Mouse (Mus musculus) liver, embryonic 13.5 days (tissue): ENCODE measurements around the gene Mrrf. TPM values are rescaled to one million over a fixed set of nuclear protein-coding genes. Genes with fewer than 3 reads are reported as not detected.

Source experiments
- ATAC-seq: fragments of 200-750 bp; cut with Nextera tagmentation; 2 replicates; pipeline ENCODE4 v1.8.0; 2017; ENCODE audit warnings: low read depth, mild to moderate bottlenecking, moderate number of reproducible peaks, moderate library complexity
- DNase-seq: peaks from one replicate; pipeline ENCODE4 v3.0.0; 2022
- H3K27ac ChIP-seq: fragments of 300-500 bp; sonication (generic); 2 replicates; pipeline ENCODE4 v1.5.1; 2015; ENCODE audit warnings: moderate library complexity, mild to moderate bottlenecking, inconsistent platforms
- H3K27me3 ChIP-seq: fragments of 300-500 bp; sonication (generic); 2 replicates; pipeline ENCODE4 v1.6.1; 2015; ENCODE audit warnings: mild to moderate bottlenecking, inconsistent platforms
- H3K36me3 ChIP-seq: fragments of 300-500 bp; sonication (generic); 2 replicates; pipeline ENCODE4 v1.6.1; 2015; ENCODE audit warnings: mild to moderate bottlenecking, inconsistent platforms
- H3K4me1 ChIP-seq: fragments of 300-500 bp; sonication (generic); replicated peaks from 2 replicates; pipeline ENCODE4 v1.6.1; 2015; ENCODE audit warnings: inconsistent platforms
- H3K4me2 ChIP-seq: fragments of 300-500 bp; sonication (generic); 2 replicates; pipeline ENCODE4 v1.6.1; 2015; ENCODE audit warnings: inconsistent platforms, mild to moderate bottlenecking, moderate library complexity
- H3K4me3 ChIP-seq: fragments of 300-500 bp; sonication (generic); replicated peaks from 2 replicates; pipeline ENCODE4 v1.5.1; 2015; ENCODE audit warnings: mild to moderate bottlenecking, inconsistent platforms
- H3K9ac ChIP-seq: fragments of 300-500 bp; sonication (generic); 2 replicates; pipeline ENCODE4 v1.6.1; 2015; ENCODE audit warnings: mild to moderate bottlenecking, inconsistent platforms
- H3K9me3 ChIP-seq: fragments of 300-500 bp; sonication (generic); replicated peaks from 2 replicates; pipeline ENCODE4 v1.6.1; 2016; ENCODE audit warnings: inconsistent platforms
- WGBS: fragments of 180-500 bp; shearing (Covaris S2); methylation state at CpG from one replicate; pipeline ENCODE4 v1.1.7; 2015; ENCODE audit not compliant: insufficient replicate concordance; 5-methylcytosine and 5-hydroxymethylcytosine counted together
- polyA plus RNA-seq: library from polyadenylated mRNA; unstranded; fragments of >200 nt; fragmentation: Nextera tagmentation; extraction: Ambion mirVana; gene quantifications from 2 replicates; pipeline ENCODE4 v1.2.1, GENCODE M21; 2015

The Mrrf gene
- 21.5 and 22.8 TPM in 2 replicates for polyA plus RNA-seq

DNA sequence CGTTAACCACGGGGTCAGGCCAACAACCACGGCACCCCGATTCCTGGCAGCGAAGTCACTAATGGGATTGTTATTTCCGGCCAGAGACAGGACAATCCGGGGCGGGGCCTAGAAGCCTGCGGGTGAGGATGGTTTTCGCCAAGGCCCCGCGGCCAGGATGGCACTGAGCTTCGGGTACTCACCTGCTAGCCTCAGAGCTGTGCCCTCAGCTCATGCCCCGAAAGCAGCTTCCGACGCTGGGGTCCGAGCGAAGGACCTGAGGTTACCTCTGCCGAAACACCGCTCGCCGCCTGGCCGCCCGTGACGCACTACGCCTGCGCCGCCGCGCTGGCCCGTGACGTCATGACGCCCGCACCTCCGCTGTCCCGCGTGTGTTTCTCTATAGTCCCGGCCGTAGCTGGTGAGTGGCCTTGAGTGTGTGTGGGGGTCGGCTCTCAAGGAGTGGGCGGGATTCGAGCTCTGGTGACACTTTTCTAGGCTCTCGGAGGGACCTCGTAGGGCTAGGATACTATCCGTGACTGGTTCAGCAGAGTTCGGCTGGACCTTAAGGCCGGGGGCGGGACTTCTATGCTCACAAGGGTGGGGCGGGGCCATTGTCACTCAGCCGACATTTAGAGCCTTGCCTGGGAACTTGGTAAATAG, at the start of gene Mrrf, which contains the start of gene Rbm18:
Gene Mrrf (plus strand): TSS at position 90 of the 642 bp plus-strand sequence.
Gene Rbm18 (minus strand): TSS at position 474 of the 642 bp plus-strand sequence.
- no peaks in the 10 kb centered on the region for H3K9me3 ChIP-seq
- H3K36me3 ChIP-seq: peaks cover 34% of the 10 kb centered on the region
- DNase-seq: peak; percentile 88
- ATAC-seq: peak; percentile 94
- H3K27me3 ChIP-seq: no peaks in the 10 kb centered on the region
- under 1% methylated on average over 50 of the region's 50 CpGs for WGBS
- H3K9ac ChIP-seq: peak within 1 kb of the TSS; percentile 86
- peak within 1 kb of the TSS; percentile 75 for H3K4me2 ChIP-seq
- H3K4me3 ChIP-seq: peak within 1 kb of the TSS; percentile 83
- H3K4me1 ChIP-seq: peaks cover 36% of the 10 kb centered on the region
- H3K27ac ChIP-seq: peak within 1 kb of the TSS; percentile 88

DNA sequence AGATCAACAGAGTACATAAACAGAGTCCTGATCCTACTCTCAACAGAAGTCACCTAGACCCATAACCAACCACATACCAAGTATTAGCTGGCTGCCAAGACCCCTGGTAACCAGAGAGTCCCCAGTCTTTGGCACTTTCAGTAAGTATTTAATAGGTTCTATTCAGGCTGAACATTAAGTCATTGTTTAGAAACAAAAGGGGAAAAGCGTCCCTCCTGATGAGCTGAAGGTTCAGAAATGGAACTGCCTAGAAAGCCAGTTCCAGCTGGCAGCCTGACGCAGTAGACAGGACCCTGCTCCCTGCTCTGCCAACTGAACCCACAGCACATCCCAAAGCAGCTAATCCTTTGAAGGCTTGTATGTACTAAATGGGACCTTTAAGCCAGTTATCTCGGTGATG, 47.0 kb upstream of the Mrrf start:
- ATAC-seq: no peak
- H3K4me2 ChIP-seq: no peak overlapping the region
- DNase-seq: no peak
- no peak overlapping the region for H3K4me3 ChIP-seq
- H3K9ac ChIP-seq: no peak overlapping the region
- no peak overlapping the region for H3K27ac ChIP-seq
- no peaks in the 10 kb centered on the region for H3K36me3 ChIP-seq
- peaks cover 86% of the 10 kb centered on the region for H3K27me3 ChIP-seq
- no peaks in the 10 kb centered on the region for H3K9me3 ChIP-seq
- WGBS: 53% methylated on average over 3 of the region's 3 CpGs
- H3K4me1 ChIP-seq: peaks cover 13% of the 10 kb centered on the region

DNA sequence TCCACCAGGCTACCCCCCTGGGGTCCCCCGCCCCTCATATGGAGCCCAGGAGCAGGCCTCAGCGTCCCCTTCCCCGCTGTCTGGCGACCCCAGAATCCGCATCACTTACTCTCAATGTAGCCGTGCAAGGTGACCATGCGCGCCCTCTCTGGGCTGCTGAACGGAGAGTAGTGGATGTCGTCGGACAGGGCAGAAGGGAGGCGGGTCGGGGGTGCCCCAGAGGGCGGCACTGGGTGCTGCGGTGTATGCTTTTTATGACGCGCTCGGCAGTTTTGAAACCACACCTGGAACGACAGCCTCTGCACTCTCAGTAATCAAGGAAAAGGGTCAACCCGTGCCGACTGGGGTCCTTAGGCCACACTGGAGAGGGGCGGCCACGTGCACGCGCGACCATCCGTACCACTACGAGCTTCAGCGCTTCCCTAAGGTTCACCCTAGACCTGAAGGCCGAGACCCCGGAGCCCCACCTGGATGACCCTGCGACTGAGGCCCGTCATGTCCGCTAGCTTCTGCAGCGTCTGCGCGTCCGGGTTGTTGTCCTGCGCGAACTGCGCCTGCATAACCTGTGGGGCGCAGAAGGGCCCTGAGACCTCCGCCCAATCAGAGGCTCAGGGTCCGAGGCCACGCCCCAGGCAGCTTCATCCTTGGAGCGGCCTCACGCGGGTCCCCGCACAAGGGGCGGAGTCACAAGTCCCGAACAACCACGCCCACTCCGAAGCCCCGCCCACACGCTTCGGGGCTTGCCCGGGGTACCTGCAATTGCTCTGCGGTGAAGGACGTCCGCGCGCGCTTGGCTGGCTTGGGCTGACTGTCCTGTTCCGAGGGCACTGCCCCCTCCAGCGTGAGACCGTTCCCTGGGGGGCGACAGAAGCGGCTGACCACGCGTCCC, 45.1 kb upstream of the Mrrf start:
- peak; percentile 80 for DNase-seq
- Histone ChIP-seq H3K27me3 (peaks cover 98% of the 10 kb centered on the region), H3K9ac (no peak overlapping the region), H3K4me3 (peak overlapping the region; percentile 56), H3K4me2 (peak overlapping the region; percentile 74), H3K36me3 (no peaks in the 10 kb centered on the region), H3K27ac (no peak overlapping the region), H3K4me1 (peaks cover 13% of the 10 kb centered on the region), H3K9me3 (no peaks in the 10 kb centered on the region)
- WGBS: 1% methylated on average over 70 of the region's 70 CpGs
- peak; percentile 83 for ATAC-seq

DNA sequence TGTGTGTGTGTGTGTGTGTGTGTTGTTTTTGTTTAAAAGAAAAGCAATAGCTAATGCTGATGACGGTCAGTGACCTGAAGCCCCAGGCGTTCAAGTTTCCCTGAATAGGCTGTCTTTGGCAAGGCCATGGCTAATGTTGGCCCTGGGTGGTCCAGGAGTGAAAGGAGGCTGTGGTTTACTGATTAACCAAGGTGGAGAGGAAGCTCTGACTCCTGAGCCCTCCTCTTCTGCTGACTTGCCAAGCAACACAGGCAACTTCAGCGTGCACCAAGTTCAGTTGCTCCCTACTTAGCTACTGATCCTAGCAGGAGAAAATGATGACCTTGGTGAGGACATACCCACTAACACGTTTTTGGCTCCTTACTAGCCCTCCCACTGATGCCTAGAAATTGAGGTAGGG, 43.4 kb upstream of the Mrrf start:
- peaks cover 99% of the 10 kb centered on the region for H3K27me3 ChIP-seq
- DNase-seq (no peak), ATAC-seq (no peak)
- no peaks in the 10 kb centered on the region for H3K36me3 ChIP-seq
- H3K9ac ChIP-seq: no peak overlapping the region
- no peak overlapping the region for H3K4me2 ChIP-seq
- WGBS: 14% methylated on average over 4 of the region's 4 CpGs
- no peak overlapping the region for H3K27ac ChIP-seq
- no peak overlapping the region for H3K4me3 ChIP-seq
- peaks cover 13% of the 10 kb centered on the region for H3K4me1 ChIP-seq
- no peaks in the 10 kb centered on the region for H3K9me3 ChIP-seq

DNA sequence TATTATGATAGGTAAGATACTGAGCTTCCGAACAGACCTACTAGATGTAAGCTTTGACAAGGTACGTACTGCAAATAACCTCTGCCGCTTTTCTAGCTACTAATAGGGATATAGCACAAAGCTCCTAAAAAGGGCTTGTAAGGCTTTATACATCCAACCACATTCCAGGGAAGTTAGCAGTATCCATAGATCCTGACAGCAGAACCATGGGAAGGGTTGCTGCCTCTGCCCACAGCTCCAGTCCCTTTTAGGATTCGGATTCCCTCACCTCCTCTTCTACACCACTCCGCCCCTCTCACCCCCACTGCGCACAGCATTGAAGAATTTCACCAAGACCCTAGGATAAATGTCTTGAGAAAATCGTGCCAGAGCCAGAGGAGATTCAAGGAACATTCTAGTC, 42.9 kb upstream of the Mrrf start:
- H3K27me3 ChIP-seq: peaks cover 100% of the 10 kb centered on the region
- 33% methylated on average over 7 of the region's 7 CpGs for WGBS
- H3K4me3 ChIP-seq: no peak overlapping the region
- no peak overlapping the region for H3K27ac ChIP-seq
- no peak for DNase-seq
- H3K9me3 ChIP-seq: no peaks in the 10 kb centered on the region
- ATAC-seq: no peak
- H3K4me2 ChIP-seq: no peak overlapping the region
- peaks cover 13% of the 10 kb centered on the region for H3K4me1 ChIP-seq
- H3K9ac ChIP-seq: no peak overlapping the region
- H3K36me3 ChIP-seq: no peaks in the 10 kb centered on the region

DNA sequence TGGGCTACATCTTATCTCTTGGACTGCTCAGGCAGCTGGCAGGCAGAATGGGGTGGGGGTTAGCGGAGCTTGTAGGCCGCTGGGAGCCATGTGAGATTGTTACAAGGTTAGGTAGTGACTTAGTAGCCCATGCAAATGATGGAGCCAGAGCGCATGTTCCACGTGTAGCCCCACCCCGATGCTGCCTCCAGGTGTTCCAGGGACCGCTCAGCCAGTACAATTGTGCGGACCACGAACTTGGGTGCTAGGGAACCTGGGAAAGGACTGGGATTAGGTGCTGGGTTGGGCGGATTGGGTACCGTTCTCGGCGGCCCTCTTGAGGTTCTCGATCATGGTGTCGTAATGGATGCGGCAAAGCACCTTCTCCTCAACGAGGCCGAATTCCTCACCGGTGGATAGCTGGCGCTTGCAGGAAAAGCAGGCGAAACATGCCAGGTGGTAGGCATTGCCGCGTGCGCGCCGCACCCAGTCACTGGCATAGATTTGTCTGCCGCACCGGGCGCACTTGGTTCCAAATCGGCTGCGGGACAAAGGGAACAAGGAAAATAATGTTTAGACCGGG, 42.2 kb upstream of the Mrrf start:
- 11% methylated on average over 31 of the region's 31 CpGs for WGBS

DNA sequence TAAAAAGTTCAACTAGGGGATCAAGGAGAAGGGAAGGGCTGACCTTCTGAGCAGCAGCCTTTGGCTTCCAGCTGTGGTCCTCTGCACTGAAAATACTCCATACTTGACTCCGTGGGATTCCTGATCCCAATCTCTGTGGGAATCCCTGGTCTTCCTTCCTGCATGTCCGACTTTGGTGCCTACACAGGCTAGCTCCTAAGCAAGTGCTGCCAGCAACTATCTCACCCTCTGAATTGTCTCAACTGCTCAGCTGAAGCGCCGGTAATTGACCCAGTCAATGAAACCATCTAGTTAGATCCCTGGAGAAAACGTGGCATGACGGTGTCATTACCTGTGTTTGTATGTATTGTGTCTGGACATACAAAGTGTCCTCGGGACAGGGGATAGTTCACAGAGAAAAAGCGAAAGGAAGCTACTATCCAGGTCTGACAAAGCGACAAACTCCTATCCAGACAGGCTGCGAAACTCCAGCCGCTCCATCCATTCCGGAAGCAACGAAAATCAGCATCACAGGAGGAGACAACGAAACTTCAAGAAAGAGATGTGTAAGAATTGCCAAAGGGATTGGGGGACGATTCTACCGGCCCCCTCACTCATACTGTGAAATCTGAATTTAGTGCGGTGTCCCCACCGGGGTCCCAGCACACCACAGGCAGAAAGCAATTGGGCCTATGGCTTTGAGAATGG, 38.9 kb upstream of the Mrrf start:
- Histone ChIP-seq H3K27me3 (peaks cover 100% of the 10 kb centered on the region), H3K4me2 (no peak overlapping the region), H3K27ac (no peak overlapping the region), H3K9me3 (no peaks in the 10 kb centered on the region), H3K36me3 (no peaks in the 10 kb centered on the region), H3K4me3 (no peak overlapping the region), H3K9ac (no peak overlapping the region), H3K4me1 (peaks cover 2% of the 10 kb centered on the region)
- 10% methylated on average over 18 of the region's 18 CpGs for WGBS
- ATAC-seq: no peak
- no peak for DNase-seq

More for the DNA sequence above, 42.2 kb upstream of the Mrrf start:
- no peak overlapping the region for H3K9ac ChIP-seq
- peaks cover 100% of the 10 kb centered on the region for H3K27me3 ChIP-seq
- H3K4me2 ChIP-seq: no peak overlapping the region
- H3K36me3 ChIP-seq: no peaks in the 10 kb centered on the region
- no peak for ATAC-seq
- DNase-seq: no peak
- H3K4me1 ChIP-seq: peaks cover 13% of the 10 kb centered on the region
- no peaks in the 10 kb centered on the region for H3K9me3 ChIP-seq
- no peak overlapping the region for H3K4me3 ChIP-seq
- no peak overlapping the region for H3K27ac ChIP-seq

DNA sequence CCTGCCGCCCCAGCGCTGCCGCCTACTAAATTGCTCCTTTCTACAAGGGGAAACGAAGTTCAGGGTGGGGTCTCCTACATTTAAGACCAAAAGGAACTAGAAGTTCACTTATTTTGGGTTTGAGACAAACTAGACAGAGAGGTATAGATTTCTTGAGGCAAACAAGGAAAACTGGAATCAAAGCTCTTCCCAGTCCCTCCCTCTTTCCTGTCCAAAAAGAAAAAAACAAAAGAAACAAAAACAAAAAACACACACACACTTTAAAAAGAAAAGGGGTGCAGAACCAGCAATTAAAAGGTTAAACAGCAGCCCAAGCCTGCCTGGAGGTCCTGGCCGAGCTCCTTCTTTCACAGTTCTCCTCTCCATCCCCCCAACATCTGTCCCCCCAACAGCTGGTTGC, 38.2 kb upstream of the Mrrf start:
- Histone ChIP-seq H3K9ac (no peak overlapping the region), H3K27me3 (peaks cover 100% of the 10 kb centered on the region), H3K36me3 (no peaks in the 10 kb centered on the region), H3K27ac (no peak overlapping the region), H3K4me2 (no peak overlapping the region), H3K4me1 (peaks cover 8% of the 10 kb centered on the region), H3K4me3 (no peak overlapping the region), H3K9me3 (no peaks in the 10 kb centered on the region)
- no peak for ATAC-seq
- no peak for DNase-seq
- WGBS: 19% methylated on average over 5 of the region's 5 CpGs

DNA sequence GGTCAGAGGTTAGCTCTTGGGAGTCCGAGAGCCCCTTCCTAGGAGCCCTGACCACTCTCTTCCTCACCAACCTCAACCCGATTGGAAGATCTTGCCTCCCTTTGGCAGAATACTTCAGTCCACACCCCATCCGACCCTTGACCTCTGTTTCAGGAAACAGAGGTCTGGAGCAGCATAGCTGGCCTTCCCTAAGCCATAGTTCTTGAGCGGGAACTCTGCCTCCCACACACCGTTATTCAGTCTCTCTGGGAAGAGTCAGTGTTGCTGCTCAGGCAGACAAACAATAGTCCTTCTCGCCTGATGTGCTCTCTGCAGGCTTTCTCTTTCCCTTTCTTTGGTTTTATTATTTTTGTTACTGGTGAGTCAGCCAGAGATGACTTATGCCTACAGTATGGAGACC, 36.5 kb upstream of the Mrrf start:
- Histone ChIP-seq H3K9me3 (no peaks in the 10 kb centered on the region), H3K27me3 (peaks cover 100% of the 10 kb centered on the region), H3K4me2 (no peak overlapping the region), H3K4me1 (peaks cover 16% of the 10 kb centered on the region), H3K4me3 (no peak overlapping the region), H3K36me3 (no peaks in the 10 kb centered on the region), H3K9ac (no peak overlapping the region), H3K27ac (no peak overlapping the region)
- ATAC-seq: no peak
- 19% methylated on average over 6 of the region's 6 CpGs for WGBS
- no peak for DNase-seq

DNA sequence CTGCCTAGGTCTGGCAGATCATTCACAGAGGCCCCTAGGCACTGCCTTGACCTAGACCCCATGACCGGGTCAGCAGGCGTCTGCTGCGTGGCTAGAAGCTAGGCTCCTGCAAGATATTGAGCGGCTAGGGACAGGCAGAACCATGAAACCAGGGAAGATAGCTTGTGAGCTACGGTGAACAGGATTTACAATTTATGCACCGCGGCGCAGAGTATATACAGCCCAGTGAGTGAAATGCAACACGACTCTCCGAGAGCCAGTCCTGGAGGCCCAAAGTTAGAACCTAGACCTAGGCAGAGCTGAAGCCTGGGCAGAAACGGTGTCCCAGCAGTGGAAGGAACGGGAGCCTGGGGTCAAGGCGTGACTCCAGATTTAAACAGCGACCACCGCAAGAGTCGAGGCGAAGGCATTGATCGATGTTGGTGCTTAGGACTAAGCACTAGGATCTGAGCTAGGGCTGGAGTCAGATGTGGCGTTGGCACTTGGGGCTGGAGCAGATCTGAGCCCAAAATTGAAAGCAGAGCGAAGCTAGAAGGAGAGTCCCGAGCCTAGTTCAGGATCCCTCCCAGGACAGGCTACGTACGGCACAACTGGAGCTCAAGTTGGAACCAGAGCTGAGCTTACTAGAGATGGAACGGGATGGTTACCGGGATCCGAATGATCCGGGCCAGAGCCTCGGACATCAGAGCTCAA, 34.2 kb upstream of the Mrrf start:
- Histone ChIP-seq H3K4me3 (peak overlapping the region; percentile 12; the same call in 1 of the 2 replicates), H3K4me1 (peaks cover 16% of the 10 kb centered on the region), H3K27ac (no peak overlapping the region), H3K36me3 (no peaks in the 10 kb centered on the region), H3K9ac (no peak overlapping the region), H3K4me2 (peak overlapping the region; percentile 12; the same call in 1 of the 2 replicates), H3K27me3 (peaks cover 100% of the 10 kb centered on the region), H3K9me3 (no peaks in the 10 kb centered on the region)
- 9% methylated on average over 28 of the region's 28 CpGs for WGBS
- DNase-seq (no peak), ATAC-seq (no peak)
